Mouse (Mus musculus): ENCODE data around the gene Aars. TPM values are rescaled to one million over a fixed set of nuclear protein-coding genes. Genes with fewer than 3 reads are reported as not detected.

Aars gene
- 10.6 and 13.0 TPM in 2 replicates for polyA plus RNA-seq (2012; rRNA removed)

GRCm38 (mm10) chr8:111032916-111033315 lies at the start of gene Aars:
Gene Aars, plus strand, starts transcription at chr8:111033144.

DNA sequence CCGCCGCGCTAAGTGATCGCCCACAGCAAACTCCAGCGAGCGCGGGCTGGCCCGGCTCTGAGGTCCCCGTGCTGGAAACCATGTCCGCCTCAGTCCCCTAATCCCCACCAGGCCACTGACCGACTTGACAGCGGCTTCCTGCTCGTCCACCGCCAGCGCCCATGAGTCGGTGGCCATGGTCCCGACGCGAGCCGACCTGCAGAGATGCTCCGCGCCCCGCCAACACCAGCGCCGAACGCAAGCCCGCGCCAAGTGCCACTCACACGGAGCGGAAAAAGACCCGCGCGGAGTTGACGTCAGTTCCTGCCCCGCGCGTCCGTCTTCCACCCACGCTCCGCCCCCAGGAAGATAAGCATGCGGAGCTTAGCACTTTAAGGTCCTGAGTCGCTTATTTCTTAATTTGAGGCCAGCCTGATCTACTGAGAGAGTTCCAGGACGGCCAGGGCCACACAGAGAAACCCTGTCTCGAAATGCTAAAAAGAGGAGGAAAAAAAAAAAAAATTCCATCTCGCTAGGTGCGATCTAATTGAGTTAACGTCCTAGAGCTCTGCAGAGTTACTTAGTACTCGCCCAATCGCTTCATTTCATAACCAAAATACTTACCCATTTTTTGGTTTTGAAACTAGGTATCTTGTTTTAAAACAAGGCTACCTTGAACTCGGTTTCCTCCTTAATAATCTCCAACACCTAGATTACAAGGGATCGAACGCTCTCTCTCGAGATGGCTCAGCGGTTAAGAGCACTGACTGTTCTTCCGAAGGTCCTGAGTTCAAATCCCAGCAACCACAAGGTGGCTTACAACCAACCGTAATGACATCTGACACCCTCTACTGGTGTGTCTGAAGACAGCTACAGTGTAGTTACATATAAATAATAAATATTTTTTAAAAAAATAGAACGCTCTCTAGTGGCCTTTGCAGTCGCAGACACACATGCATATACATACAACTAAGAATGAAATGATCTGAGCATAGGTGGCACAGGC lies 35.1 kb upstream of the Aars start, which contains the start of gene Ddx19a:
Gene Ddx19a, minus strand, starts transcription at position 254 of the 985 bp plus-strand sequence.

DNA sequence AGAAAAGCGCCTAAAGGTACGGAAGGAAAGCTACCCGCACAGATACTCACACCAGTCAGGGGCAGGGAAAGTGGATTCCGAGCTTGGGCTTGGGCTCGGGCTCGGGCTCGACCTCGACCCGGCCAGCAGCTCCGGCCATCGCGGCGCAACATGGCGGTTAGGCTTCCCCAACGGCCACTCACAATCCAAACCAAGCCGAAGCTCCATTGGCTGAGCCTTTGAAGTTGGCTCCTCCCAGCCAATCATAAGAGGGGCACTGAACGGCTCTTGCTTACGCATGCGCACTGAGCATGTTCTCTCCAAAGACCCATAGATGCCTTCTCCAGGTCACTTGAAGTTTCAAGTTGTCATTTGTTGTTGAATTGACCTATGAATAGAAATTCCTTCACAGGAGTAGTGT lies 1.4 kb upstream of the Aars start, which contains the start of gene Ddx19b:
Gene Ddx19b, minus strand, starts transcription at position 180 of the 400 bp plus-strand sequence.

GRCm38 (mm10) chr8:111056158-111056663 lies 23.3 kb downstream of the Aars start, which contains the start of gene Exosc6:
Gene Exosc6, plus strand, starts transcription at chr8:111056339.

DNA sequence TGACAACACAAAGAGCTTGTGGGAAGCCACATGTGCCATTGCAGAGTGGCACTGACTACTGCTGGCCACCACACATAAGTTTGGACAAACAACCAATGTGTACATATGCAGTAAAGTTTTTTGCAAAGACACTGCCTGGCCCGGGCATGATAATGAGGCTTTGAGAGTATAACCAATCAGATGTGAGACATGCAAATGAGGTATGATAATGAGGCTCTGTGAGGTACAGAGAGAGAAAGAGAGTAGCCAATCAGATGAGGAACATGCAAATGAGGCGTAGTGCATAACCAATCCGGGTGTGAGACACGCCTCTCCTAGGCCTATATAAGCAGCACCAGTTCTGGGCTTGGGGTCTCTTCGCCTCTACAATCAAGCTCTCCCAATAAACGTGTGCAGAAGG lies 59.4 kb downstream of the Aars start, which contains the start of gene Clec18a:
Gene Clec18a, minus strand, starts transcription at position 101 of the 400 bp plus-strand sequence.

GRCm38 (mm10) chr8:111093865-111094718 lies 61.1 kb downstream of the Aars start, which contains the start of gene Pdpr:
Gene Pdpr, plus strand, starts transcription at chr8:111094630.

Other genes with a start within 250 kb of the Aars start
- 8.0 and 10.7 TPM in 2 replicates for gene Il34, start 227.2 kb upstream of the Aars start, polyA plus RNA-seq (2012; rRNA removed)
- gene Cog4, start 186.5 kb upstream of the Aars start, polyA plus RNA-seq (2012; rRNA removed): 8.0 and 9.6 TPM in 2 replicates
- 5.5 and 8.7 TPM in 2 replicates for gene Sf3b3, start 186.4 kb upstream of the Aars start, polyA plus RNA-seq (2012; rRNA removed)
- gene Fuk, start 130.7 kb upstream of the Aars start, polyA plus RNA-seq (2012; rRNA removed): 12.2 and 12.8 TPM in 2 replicates
- gene St3gal2, start 113.2 kb upstream of the Aars start, polyA plus RNA-seq (2012; rRNA removed): 6.4 and 10.0 TPM in 2 replicates
- gene Ddx19a, start 35.3 kb upstream of the Aars start, polyA plus RNA-seq (2012; rRNA removed): 7.9 and 8.3 TPM in 2 replicates
- gene Ddx19b, start 1.4 kb upstream of the Aars start, polyA plus RNA-seq (2012; rRNA removed): 0.42 and 1.1 TPM in 2 replicates
- gene Exosc6, start 23.2 kb downstream of the Aars start, polyA plus RNA-seq (2012; rRNA removed): 7.4 and 26.5 TPM in 2 replicates
- gene Clec18a, start 59.3 kb downstream of the Aars start, polyA plus RNA-seq (2012; rRNA removed): not detected in 2 replicates
- 2.5 and 3.4 TPM in 2 replicates for gene Pdpr, start 61.5 kb downstream of the Aars start, polyA plus RNA-seq (2012; rRNA removed)
- 10.2 and 12.0 TPM in 2 replicates for gene Glg1, start 226.1 kb downstream of the Aars start, polyA plus RNA-seq (2012; rRNA removed)